Mouse (Mus musculus) heart, adult 2 months (tissue): Measurements from ENCODE around the gene Eif5a. TPM values are rescaled to one million over a fixed set of nuclear protein-coding genes. Genes with fewer than 3 reads are reported as not detected.
"Not testable (repeated sequence)": the region's sequence is repeated elsewhere in the genome, so short reads cannot be mapped to it uniquely, and the experiment has no call there.

Source experiments
- DNase-seq, 2 experiments: peaks; one replicate each; pipeline ENCODE4 v3.0.0; 2021
- H3K27ac ChIP-seq: fragments of 200-600 bp; 2 replicates; pipeline ENCODE4 v1.8.1; 2022
- H3K27me3 ChIP-seq: fragments of 200-500 bp; 2 replicates; pipeline ENCODE4 v1.6.1; 2012; ENCODE audit warnings: mild to moderate bottlenecking, low read length, inconsistent platforms, mixed read lengths; ENCODE audit not compliant: control insufficient read depth, insufficient read depth
- H3K36me3 ChIP-seq: fragments of 200-500 bp; 2 replicates; pipeline ENCODE4 v1.6.1; 2012; ENCODE audit warnings: low read length, inconsistent platforms; ENCODE audit not compliant: control insufficient read depth, insufficient read depth
- H3K4me1 ChIP-seq: fragments of 200-500 bp; 2 replicates; pipeline ENCODE4 v1.6.1; 2011; ENCODE audit warnings: low read length; ENCODE audit not compliant: control insufficient read depth, insufficient read depth
- H3K4me3 ChIP-seq: fragments of 200-600 bp; 2 replicates; pipeline ENCODE4 v1.8.1; 2022
- H3K79me2 ChIP-seq: fragments of 200-500 bp; replicated peaks from 2 replicates; pipeline ENCODE4 v1.6.1; 2012; ENCODE audit warnings: mild to moderate bottlenecking, inconsistent platforms, low read length, moderate library complexity, mixed read lengths; ENCODE audit not compliant: control insufficient read depth, insufficient read depth
- H3K9ac ChIP-seq: fragments of 200-500 bp; 2 replicates; pipeline ENCODE4 v1.6.1; 2012; ENCODE audit warnings: low read depth, mild to moderate bottlenecking, control low read depth, inconsistent platforms, low read length, mixed read lengths
- CTCF ChIP-seq: fragments of 200-600 bp; IDR thresholded peaks from 2 replicates; pipeline ENCODE4 v1.8.1; 2022; ENCODE audit warnings: antibody characterized with exemption, mild to moderate bottlenecking, moderate library complexity
- EP300 ChIP-seq: fragments of 200-500 bp; IDR thresholded peaks from 2 replicates; pipeline ENCODE4 v1.6.1; 2011; ENCODE audit warnings: low read depth, low read length, control low read depth; ENCODE audit not compliant: insufficient read depth
- POLR2A ChIP-seq: fragments of 200-500 bp; IDR thresholded peaks from 2 replicates; pipeline ENCODE4 v1.6.1; 2011; ENCODE audit warnings: mild to moderate bottlenecking, low read depth, low read length, control low read depth; ENCODE audit not compliant: insufficient read depth
- WGBS: fragments of 180-500 bp; shearing (Covaris S2); methylation state at CpG from one replicate; pipeline ENCODE4 v1.1.7; 2018; 5-methylcytosine and 5-hydroxymethylcytosine counted together
- intact Hi-C: fragments of 180-260 bp; cut with DNase I; formaldehyde crosslinking; loops from one replicate; pipeline ENCODE4 v1.15.1; 2025
- polyA plus RNA-seq: library from polyadenylated mRNA; depleted of rRNA; stranded (reverse); fragments of >200 nt; gene quantifications from 2 replicates; pipeline ENCODE4 v1.2.3, GENCODE M21; 2012
- total RNA-seq, 2 experiments: library from RNA; stranded (reverse); gene quantifications; 2 replicates each; pipeline ENCODE4 v1.2.3; 2021

Eif5a gene
- total and polyA plus RNA-seq, 3 experiments: 360 to 444 (median 397) TPM

- no peaks in the 10 kb centered on the region for H3K79me2 ChIP-seq
- WGBS: 65% methylated on average over 8 of the region's 8 CpGs
- no peak overlapping the region for H3K27ac ChIP-seq
- no peak overlapping the region for H3K4me3 ChIP-seq
- no peaks in the 10 kb centered on the region for H3K27me3 ChIP-seq
- H3K4me1 ChIP-seq: peaks cover 5% of the 10 kb centered on the region
- TF ChIP-seq EP300 (no peak), CTCF (no peak), POLR2A (no peak)
- H3K36me3 ChIP-seq: no peaks in the 10 kb centered on the region
- H3K9ac ChIP-seq: no peak overlapping the region
- DNase-seq: no peak
- intact Hi-C loops: loop anchor here (5.0 kb wide), 1 partner anchor 271 kb away; no protein-coding TSS in a partner anchor
These were observed 10.0 kb upstream of the Eif5a start for GRCm38 (mm10) chr11:69931769-69932168.

- intact Hi-C loops: loop anchor here (5.0 kb wide), 1 partner anchor 271 kb away; no protein-coding TSS in a partner anchor
- no peak overlapping the region for H3K9ac ChIP-seq
- peaks cover 3% of the 10 kb centered on the region for H3K4me1 ChIP-seq
- 47% methylated on average over 3 of the region's 3 CpGs for WGBS
- H3K27ac ChIP-seq: no peak overlapping the region
- no peak for DNase-seq
- no peak for TF ChIP-seq EP300
- TF ChIP-seq POLR2A: no peak
- no peak for TF ChIP-seq CTCF
- H3K4me3 ChIP-seq: no peak overlapping the region
- no peaks in the 10 kb centered on the region for H3K79me2 ChIP-seq
- no peaks in the 10 kb centered on the region for H3K27me3 ChIP-seq
- no peaks in the 10 kb centered on the region for H3K36me3 ChIP-seq
These were observed 9.3 kb upstream of the Eif5a start for GRCm38 (mm10) chr11:69930967-69931537.

- H3K36me3 ChIP-seq, H3K27ac ChIP-seq, H3K27me3 ChIP-seq, H3K4me3 ChIP-seq, H3K4me1 ChIP-seq, H3K79me2 ChIP-seq, DNase-seq, H3K9ac ChIP-seq: not testable (repeated sequence)
- intact Hi-C loops: loop anchor here (5.0 kb wide), 1 partner anchor 272 kb away; no protein-coding TSS in a partner anchor
- 86% methylated on average over 8 of the region's 8 CpGs for WGBS
These were observed 8.4 kb upstream of the Eif5a start for GRCm38 (mm10) chr11:69930176-69930575.

- Histone ChIP-seq H3K79me2 (no peaks in the 10 kb centered on the region), H3K27ac (no peak overlapping the region), H3K4me3 (no peak overlapping the region), H3K27me3 (no peaks in the 10 kb centered on the region), H3K36me3 (no peaks in the 10 kb centered on the region), H3K9ac (no peak overlapping the region), H3K4me1 (peaks cover 1% of the 10 kb centered on the region; the same call in 1 of the 2 replicates)
- intact Hi-C loops: loop anchor here (5.0 kb wide), 1 partner anchor 273 kb away; no protein-coding TSS in a partner anchor
- WGBS: 41% methylated on average over 4 of the region's 4 CpGs
- no peak for DNase-seq
- TF ChIP-seq CTCF (no peak), EP300 (no peak)
These were observed 8.0 kb upstream of the Eif5a start for GRCm38 (mm10) chr11:69929712-69930111.

GRCm38 (mm10) chr11:69927501-69927900 is 5.7 kb upstream of the Eif5a start:
- Histone ChIP-seq H3K4me3 (no peak overlapping the region), H3K9ac (no peak overlapping the region), H3K27me3 (no peaks in the 10 kb centered on the region), H3K4me1 (no peaks in the 10 kb centered on the region; the same call in 1 of the 2 replicates), H3K36me3 (no peaks in the 10 kb centered on the region), H3K79me2 (no peaks in the 10 kb centered on the region), H3K27ac (no peak overlapping the region)
- intact Hi-C loops: no loop called here
- no peak for DNase-seq
- 95% methylated on average over 2 of the region's 2 CpGs for whole genome bisulfite sequencing
- no peak for TF ChIP-seq CTCF
- TF ChIP-seq EP300: no peak
- TF ChIP-seq POLR2A: no peak

GRCm38 (mm10) chr11:69922796-69923195 is 1.0 kb upstream of the Eif5a start:
- Histone ChIP-seq H3K27ac (peak overlapping the region; percentile 97), H3K4me3 (no peak overlapping the region), H3K9ac (no peak overlapping the region), H3K4me1 (peaks cover 6% of the 10 kb centered on the region), H3K79me2 (no peaks in the 10 kb centered on the region), H3K27me3 (no peaks in the 10 kb centered on the region), H3K36me3 (peaks cover 12% of the 10 kb centered on the region; the same call in 1 of the 2 replicates)
- no peak for DNase-seq
- TF ChIP-seq CTCF (no peak), EP300 (no peak), POLR2A (no peak)
- intact Hi-C loops: loop anchor here (5.0 kb wide), 1 partner anchor 70 kb away; the partner anchor contains the start of gene Gabarap
- 74% methylated on average over 3 of the region's 3 CpGs for WGBS
